Mouse (Mus musculus): ENCODE results near the gene Diaph2.
"Not testable (repeated sequence)": the region's sequence is repeated elsewhere in the genome, so short reads cannot be mapped to it uniquely, and the experiment has no call there.

Diaph2 gene

GRCm38 (mm10) chrX:129833887-129834286 is 84.3 kb downstream of the Diaph2 start:
- no peak for DNase-seq

- no peak for DNase-seq
These were observed 134.9 kb downstream of the Diaph2 start for GRCm38 (mm10) chrX:129884465-129884864.

- DNase-seq = no peak
These were observed 176.3 kb downstream of the Diaph2 start for GRCm38 (mm10) chrX:129925806-129926205.

GRCm38 (mm10) chrX:129974816-129975215 is 225.3 kb downstream of the Diaph2 start:
- DNase-seq = no peak

GRCm38 (mm10) chrX:130008210-130008609 is 258.7 kb downstream of the Diaph2 start:
- no peak for DNase-seq

GRCm38 (mm10) chrX:130019735-130020134 is 270.2 kb downstream of the Diaph2 start:
- no peak for DNase-seq

GRCm38 (mm10) chrX:130044525-130044924 is 295.0 kb downstream of the Diaph2 start:
- DNase-seq = no peak

GRCm38 (mm10) chrX:130149216-130149615 is 399.7 kb downstream of the Diaph2 start:
- no peak for DNase-seq

- no peak for DNase-seq
These were observed 402.6 kb downstream of the Diaph2 start for GRCm38 (mm10) chrX:130152164-130152563.

- no peak for DNase-seq
These were observed 423.6 kb downstream of the Diaph2 start for GRCm38 (mm10) chrX:130173126-130173525.

GRCm38 (mm10) chrX:130187891-130188290 is 438.3 kb downstream of the Diaph2 start:
- DNase-seq = no peak

- DNase-seq = no peak
These were observed 438.9 kb downstream of the Diaph2 start for GRCm38 (mm10) chrX:130188449-130188848.

GRCm38 (mm10) chrX:130189250-130189649 is 439.7 kb downstream of the Diaph2 start:
- no peak for DNase-seq

GRCm38 (mm10) chrX:130197412-130197811 is 447.9 kb downstream of the Diaph2 start:
- not testable (repeated sequence) for DNase-seq

- no peak for DNase-seq
These were observed 455.7 kb downstream of the Diaph2 start for GRCm38 (mm10) chrX:130205243-130205642.

- DNase-seq = no peak
These were observed 462.7 kb downstream of the Diaph2 start for GRCm38 (mm10) chrX:130212227-130212626.

- no peak for DNase-seq
These were observed 463.2 kb downstream of the Diaph2 start for GRCm38 (mm10) chrX:130212759-130213158.

GRCm38 (mm10) chrX:130230045-130230444 is 480.5 kb downstream of the Diaph2 start:
- no peak for DNase-seq

- DNase-seq = no peak
These were observed 485.6 kb downstream of the Diaph2 start for GRCm38 (mm10) chrX:130235167-130235566.

- no peak for DNase-seq
These were observed 497.1 kb downstream of the Diaph2 start for GRCm38 (mm10) chrX:130246652-130247051.

GRCm38 (mm10) chrX:130253664-130254063 is 504.1 kb downstream of the Diaph2 start:
- no peak for DNase-seq

- DNase-seq = no peak
These were observed 516.2 kb downstream of the Diaph2 start for GRCm38 (mm10) chrX:130265707-130266106.

- DNase-seq = no peak
These were observed 529.6 kb downstream of the Diaph2 start for GRCm38 (mm10) chrX:130279144-130279543.

GRCm38 (mm10) chrX:130281484-130281883 is 531.9 kb downstream of the Diaph2 start:
- no peak for DNase-seq

- DNase-seq = no peak
These were observed 537.5 kb downstream of the Diaph2 start for GRCm38 (mm10) chrX:130287032-130287431.

- DNase-seq = no peak
These were observed 540.2 kb downstream of the Diaph2 start for GRCm38 (mm10) chrX:130289775-130290174.

Data from thymus, adult 18-20 months (tissue).